Mouse (Mus musculus): Measurements from ENCODE around the gene Trpc4ap. TPM values are rescaled to one million over a fixed set of nuclear protein-coding genes. Genes with fewer than 3 reads are reported as not detected.

The Trpc4ap gene
- polyA plus RNA-seq, 1 experiment = 105 TPM

DNA sequence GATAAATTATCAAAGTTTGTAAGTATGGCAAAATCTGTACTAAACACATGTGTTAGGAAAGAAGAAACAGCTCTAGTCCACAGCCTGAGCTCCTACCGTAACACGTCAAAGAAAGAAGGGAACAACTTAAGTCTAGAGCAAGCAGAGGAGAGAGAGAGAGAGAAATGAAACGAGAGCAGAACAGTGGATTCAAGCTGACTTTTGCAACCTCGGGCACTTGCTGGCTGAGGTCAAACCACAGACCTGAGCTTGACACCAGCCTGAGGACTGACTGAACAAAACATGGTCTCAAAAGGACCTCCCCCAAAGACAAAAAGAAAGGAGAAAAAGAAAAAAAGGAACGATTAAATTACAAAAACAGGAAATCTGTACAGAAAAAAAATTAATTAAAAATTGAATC is 11.6 kb downstream of the Trpc4ap start:
- Histone ChIP-seq H3K4me3 (ENCODE audit: insufficient read depth, low read length) (no peak overlapping the region), H3K4me1 (ENCODE audit: control insufficient read depth, insufficient read depth, low read length) (no peaks in the 10 kb centered on the region), H3K27ac (ENCODE audit: insufficient read depth, low read length) (no peak overlapping the region)
- TF ChIP-seq POLR2A (IDR thresholded peaks at IDR 0.05; ENCODE audit: low read depth, low read length) (no peak), CTCF (IDR thresholded peaks at IDR 0.05; ENCODE audit: borderline replicate concordance, insufficient read depth, low read length) (no peak)

DNA sequence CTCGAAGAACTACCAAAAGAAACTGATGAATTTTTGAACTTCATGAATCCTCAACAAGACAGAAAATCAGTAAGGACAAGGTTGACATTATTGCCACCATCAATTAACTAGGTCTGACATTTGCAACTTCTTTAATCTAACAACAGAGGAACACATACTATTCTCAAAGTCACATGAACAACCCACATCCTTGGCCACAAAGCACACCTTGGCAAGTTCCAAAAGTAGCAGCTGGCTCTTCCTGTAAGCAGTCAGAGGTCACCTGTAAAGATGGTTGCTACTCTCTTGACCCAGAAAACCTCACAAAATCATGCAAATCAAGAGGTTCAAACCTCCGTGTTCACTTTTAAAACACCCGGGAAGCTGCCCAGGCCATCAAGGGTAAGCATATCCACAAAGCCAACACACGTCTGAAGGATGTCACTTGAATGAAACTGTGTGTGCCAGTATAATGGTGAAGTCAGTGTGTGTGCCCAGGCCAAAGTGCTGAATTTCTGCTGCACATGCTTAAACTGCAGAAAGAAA is 12.5 kb downstream of the Trpc4ap start:
- no peak for TF ChIP-seq CTCF (IDR thresholded peaks at IDR 0.05; ENCODE audit: borderline replicate concordance, insufficient read depth, low read length)
- no peak for TF ChIP-seq POLR2A (IDR thresholded peaks at IDR 0.05; ENCODE audit: low read depth, low read length)
- H3K27ac ChIP-seq (ENCODE audit: insufficient read depth, low read length) = no peak overlapping the region
- no peak overlapping the region for H3K4me3 ChIP-seq (ENCODE audit: insufficient read depth, low read length)
- no peaks in the 10 kb centered on the region; the same call in 1 of the 2 replicates for H3K4me1 ChIP-seq (ENCODE audit: control insufficient read depth, insufficient read depth, low read length)

DNA sequence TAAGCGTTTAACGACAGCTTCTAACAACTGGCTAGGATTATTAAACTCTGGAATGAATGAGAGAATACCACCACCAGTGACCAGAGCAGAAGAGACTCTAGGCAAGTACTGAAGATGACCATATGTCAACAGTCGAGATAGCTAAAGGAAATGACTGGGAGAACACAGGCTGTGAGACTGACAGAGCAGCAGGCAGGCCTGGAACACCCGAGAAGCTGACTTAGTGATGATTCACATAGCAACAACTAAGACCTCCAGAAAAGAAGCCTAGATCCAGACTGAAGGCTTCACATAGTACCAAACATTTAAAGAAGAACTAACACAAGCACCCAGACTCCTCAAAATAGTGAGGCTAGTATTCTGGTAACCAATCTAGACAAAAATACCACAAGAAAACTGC is 17.1 kb downstream of the Trpc4ap start:
- H3K4me3 ChIP-seq (ENCODE audit: insufficient read depth, low read length) = no peak overlapping the region
- no peaks in the 10 kb centered on the region; the same call in 1 of the 2 replicates for H3K4me1 ChIP-seq (ENCODE audit: control insufficient read depth, insufficient read depth, low read length)
- H3K27ac ChIP-seq (ENCODE audit: insufficient read depth, low read length) = no peak overlapping the region
- TF ChIP-seq POLR2A (IDR thresholded peaks at IDR 0.05; ENCODE audit: low read depth, low read length) (no peak), CTCF (IDR thresholded peaks at IDR 0.05; ENCODE audit: borderline replicate concordance, insufficient read depth, low read length) (no peak)

DNA sequence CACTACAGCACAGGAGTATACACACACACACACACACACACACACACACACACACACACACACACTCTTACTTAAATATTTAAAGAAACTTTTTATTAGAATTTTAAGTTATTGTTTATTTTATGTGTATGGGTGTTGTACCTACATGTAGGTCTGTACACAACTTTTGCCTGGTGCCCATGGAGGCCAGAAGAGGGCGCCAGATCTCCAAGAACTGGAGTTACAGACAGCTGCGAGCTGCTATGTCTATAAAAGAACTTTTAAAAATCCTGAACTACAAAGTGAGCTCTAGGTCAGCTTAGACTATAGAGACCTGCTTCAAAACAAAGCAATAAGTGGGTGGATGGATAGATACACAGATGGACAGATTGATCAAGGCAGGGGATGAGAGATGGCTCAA is 18.6 kb downstream of the Trpc4ap start:
- H3K4me3 ChIP-seq (ENCODE audit: insufficient read depth, low read length) = no peak overlapping the region
- H3K27ac ChIP-seq (ENCODE audit: insufficient read depth, low read length) = no peak overlapping the region
- no peaks in the 10 kb centered on the region; the same call in 1 of the 2 replicates for H3K4me1 ChIP-seq (ENCODE audit: control insufficient read depth, insufficient read depth, low read length)
- TF ChIP-seq CTCF (IDR thresholded peaks at IDR 0.05; ENCODE audit: borderline replicate concordance, insufficient read depth, low read length) (peak; percentile 43; the same call in 1 of the 2 replicates), POLR2A (IDR thresholded peaks at IDR 0.05; ENCODE audit: low read depth, low read length) (no peak)

DNA sequence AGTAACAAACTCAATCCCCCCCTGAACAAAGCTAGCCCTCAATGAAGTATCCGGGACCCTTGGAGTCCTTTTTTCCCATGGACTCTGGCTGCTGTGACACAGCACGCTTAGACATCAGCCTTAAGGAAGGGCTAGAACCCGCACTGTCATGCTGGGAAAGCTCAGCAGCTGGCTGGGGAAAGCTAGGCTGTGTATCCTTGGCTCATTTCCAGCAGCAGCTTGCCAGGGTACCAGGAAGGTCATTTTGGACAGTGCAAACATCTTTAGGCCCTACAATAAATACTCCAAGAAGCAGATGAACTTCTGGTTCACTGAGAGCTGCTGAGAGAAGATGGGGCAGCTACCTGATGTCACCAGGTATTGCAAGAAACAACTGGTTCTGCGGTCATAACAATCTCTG is 20.9 kb downstream of the Trpc4ap start:
- H3K4me1 ChIP-seq (ENCODE audit: control insufficient read depth, insufficient read depth, low read length) = no peaks in the 10 kb centered on the region; the same call in 1 of the 2 replicates
- TF ChIP-seq CTCF (IDR thresholded peaks at IDR 0.05; ENCODE audit: borderline replicate concordance, insufficient read depth, low read length) = no peak
- TF ChIP-seq POLR2A (IDR thresholded peaks at IDR 0.05; ENCODE audit: low read depth, low read length) = no peak
- no peak overlapping the region for H3K27ac ChIP-seq (ENCODE audit: insufficient read depth, low read length)
- no peak overlapping the region for H3K4me3 ChIP-seq (ENCODE audit: insufficient read depth, low read length)

DNA sequence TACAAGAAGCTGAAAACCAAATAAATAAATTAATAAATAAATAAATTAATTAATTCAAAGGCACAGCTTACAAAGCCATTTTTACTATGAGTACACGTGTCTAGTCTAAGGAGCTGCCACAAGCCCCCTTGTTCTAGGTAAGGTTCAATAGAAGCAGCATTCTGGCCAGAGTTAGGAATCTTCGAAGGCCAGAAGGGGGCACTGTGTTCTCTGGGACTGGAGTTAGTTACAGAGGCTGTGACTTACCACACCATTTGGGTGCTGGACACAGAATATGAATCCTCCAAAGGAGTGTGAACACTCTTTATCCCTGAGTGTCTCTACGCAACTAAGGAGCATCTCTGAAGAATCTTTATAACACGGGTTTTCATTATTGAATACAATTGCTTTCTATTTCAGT is 23.7 kb downstream of the Trpc4ap start:
- TF ChIP-seq CTCF (IDR thresholded peaks at IDR 0.05; ENCODE audit: borderline replicate concordance, insufficient read depth, low read length) = no peak
- no peak for TF ChIP-seq POLR2A (IDR thresholded peaks at IDR 0.05; ENCODE audit: low read depth, low read length)
- no peak overlapping the region for H3K4me3 ChIP-seq (ENCODE audit: insufficient read depth, low read length)
- H3K27ac ChIP-seq (ENCODE audit: insufficient read depth, low read length) = no peak overlapping the region
- H3K4me1 ChIP-seq (ENCODE audit: control insufficient read depth, insufficient read depth, low read length) = no peaks in the 10 kb centered on the region

DNA sequence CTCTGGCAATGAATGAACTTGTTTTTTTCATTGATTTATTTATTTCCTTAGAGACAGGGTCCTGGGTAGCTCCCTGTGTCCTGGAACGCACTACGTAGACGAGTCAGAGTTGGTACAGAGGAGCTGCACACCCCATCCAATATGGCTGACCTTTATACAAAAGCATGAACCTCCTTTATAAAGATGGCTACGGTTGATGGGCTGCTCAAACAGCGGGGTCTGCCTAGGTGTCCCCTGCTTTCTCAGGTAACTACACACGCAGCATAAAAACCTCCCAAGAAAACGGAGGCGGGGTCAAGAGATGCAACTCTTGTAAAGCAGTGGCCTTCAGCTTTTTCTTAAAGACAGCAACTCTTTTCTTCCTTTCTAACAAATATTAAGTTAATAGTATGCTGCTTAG is 24.3 kb downstream of the Trpc4ap start:
- H3K4me3 ChIP-seq (ENCODE audit: insufficient read depth, low read length) = no peak overlapping the region
- no peak overlapping the region for H3K27ac ChIP-seq (ENCODE audit: insufficient read depth, low read length)
- TF ChIP-seq CTCF (IDR thresholded peaks at IDR 0.05; ENCODE audit: borderline replicate concordance, insufficient read depth, low read length) (no peak), POLR2A (IDR thresholded peaks at IDR 0.05; ENCODE audit: low read depth, low read length) (no peak)
- H3K4me1 ChIP-seq (ENCODE audit: control insufficient read depth, insufficient read depth, low read length) = no peaks in the 10 kb centered on the region

DNA sequence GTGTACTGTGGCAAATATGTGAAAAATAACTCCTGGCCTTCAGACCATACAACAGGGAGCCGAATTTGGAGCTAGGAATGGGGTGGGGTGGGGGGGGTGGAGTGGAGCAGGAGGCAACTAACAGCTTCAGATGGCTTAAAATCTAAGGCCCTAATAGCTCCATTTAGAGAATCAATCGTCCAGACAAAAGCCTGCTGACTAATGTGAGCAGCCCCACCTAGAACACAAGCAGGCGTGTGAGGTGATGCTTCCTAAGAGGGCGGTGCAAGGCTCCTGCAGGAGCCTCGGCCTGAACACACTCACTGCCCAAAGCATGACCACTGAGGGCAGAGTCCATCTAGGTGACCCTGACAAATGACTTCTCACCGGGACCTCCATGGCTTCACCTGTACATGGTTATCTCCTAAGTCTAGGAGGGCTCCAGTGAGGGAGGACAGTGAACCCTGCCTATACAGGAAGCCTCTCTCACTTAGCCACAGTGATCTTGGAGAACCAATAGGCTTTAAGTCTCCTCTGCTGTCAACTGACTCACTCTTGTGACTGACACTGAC is 28.2 kb downstream of the Trpc4ap start:
- H3K4me3 ChIP-seq (ENCODE audit: insufficient read depth, low read length) = no peak overlapping the region
- H3K27ac ChIP-seq (ENCODE audit: insufficient read depth, low read length) = no peak overlapping the region
- no peak for TF ChIP-seq POLR2A (IDR thresholded peaks at IDR 0.05; ENCODE audit: low read depth, low read length)
- TF ChIP-seq CTCF (IDR thresholded peaks at IDR 0.05; ENCODE audit: borderline replicate concordance, insufficient read depth, low read length) = no peak
- no peaks in the 10 kb centered on the region for H3K4me1 ChIP-seq (ENCODE audit: control insufficient read depth, insufficient read depth, low read length)

DNA sequence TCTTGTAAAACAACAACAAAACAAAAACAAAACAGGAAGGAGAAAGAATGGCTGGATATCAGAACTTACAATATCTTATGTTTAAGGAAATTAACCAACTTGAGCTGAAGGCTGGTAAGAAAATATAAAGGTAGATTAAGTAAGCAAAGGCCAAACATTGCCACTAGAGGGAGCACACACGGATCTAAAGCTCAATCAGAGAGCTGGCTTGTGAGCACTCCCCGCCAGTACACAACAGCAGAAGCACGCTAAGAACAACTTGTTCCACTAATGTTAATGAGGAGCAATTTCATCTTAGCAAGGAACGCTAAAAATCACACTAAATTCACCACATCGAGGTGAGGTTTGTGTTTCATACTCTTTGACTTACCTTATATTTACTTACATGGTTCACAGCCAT is 29.1 kb downstream of the Trpc4ap start:
- Histone ChIP-seq H3K4me3 (ENCODE audit: insufficient read depth, low read length) (no peak overlapping the region), H3K27ac (ENCODE audit: insufficient read depth, low read length) (no peak overlapping the region)
- TF ChIP-seq POLR2A (IDR thresholded peaks at IDR 0.05; ENCODE audit: low read depth, low read length) (no peak), CTCF (IDR thresholded peaks at IDR 0.05; ENCODE audit: borderline replicate concordance, insufficient read depth, low read length) (peak; percentile 14; the same call in 1 of the 2 replicates)

DNA sequence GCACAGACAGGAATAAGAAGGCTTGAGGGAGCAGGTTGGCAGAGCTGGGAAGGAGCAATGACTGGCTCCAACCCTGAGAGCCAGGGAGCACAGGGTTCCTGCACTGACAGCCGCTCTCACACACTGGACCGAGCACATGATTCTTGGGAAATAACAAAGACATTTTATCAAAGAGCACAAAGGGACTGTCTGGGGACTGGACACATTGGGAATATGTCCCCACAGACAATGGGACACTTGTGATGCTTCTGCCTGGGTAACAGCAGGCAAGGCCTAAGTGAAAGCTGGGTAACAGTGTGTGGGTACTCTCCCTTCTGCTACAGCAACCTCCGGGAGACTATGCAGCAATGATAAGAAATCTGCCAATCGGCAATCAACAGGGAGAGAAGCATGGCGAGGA is 29.8 kb downstream of the Trpc4ap start:
- TF ChIP-seq CTCF (IDR thresholded peaks at IDR 0.05; ENCODE audit: borderline replicate concordance, insufficient read depth, low read length) (no peak), POLR2A (IDR thresholded peaks at IDR 0.05; ENCODE audit: low read depth, low read length) (no peak)
- Histone ChIP-seq H3K27ac (ENCODE audit: insufficient read depth, low read length) (no peak overlapping the region), H3K4me1 (ENCODE audit: control insufficient read depth, insufficient read depth, low read length) (no peaks in the 10 kb centered on the region), H3K4me3 (ENCODE audit: insufficient read depth, low read length) (no peak overlapping the region)

More for the DNA sequence above, 29.1 kb downstream of the Trpc4ap start:
- no peaks in the 10 kb centered on the region for H3K4me1 ChIP-seq (ENCODE audit: control insufficient read depth, insufficient read depth, low read length)
